Mouse (Mus musculus) naive thymus-derived CD4-positive, alpha-beta T cell, adult 5 months (primary cell): ENCODE measurements around the gene Taf3. TPM values are rescaled to one million over a fixed set of nuclear protein-coding genes. Genes with fewer than 3 reads are reported as not detected.

Experiments used
- polyA plus RNA-seq: library from polyadenylated mRNA; unstranded; fragments of 100-300 nt; shearing (Covaris generic); gene quantifications from one replicate; pipeline ENCODE4 v1.2.1, GENCODE M21; 2017

The Taf3 gene
- polyA plus RNA-seq: 30.4 TPM

GRCm38 (mm10) chr2:10048461-10048860 lies at the start of gene Taf3:
Taf3 (minus strand) TSS chr2:10048596.

GRCm38 (mm10) chr2:10080310-10081010 lies 32.1 kb upstream of the Taf3 start, which contains the start of the genes Atp5c1 and Kin:
Atp5c1 (minus strand) TSS chr2:10080510.
Kin (plus strand) TSS chr2:10080593.

GRCm38 (mm10) chr2:9889651-9890183 lies 158.7 kb downstream of the Taf3 start, which contains the start of gene Gata3:
Gata3 (minus strand) TSS chr2:9890034.

GRCm38 (mm10) chr2:9888913-9889650 lies 159.3 kb downstream of the Taf3 start, which contains the start of gene 9230102O04Rik:
9230102O04Rik (minus strand) TSS chr2:9889540.

GRCm38 (mm10) chr2:9881051-9881591 lies 167.3 kb downstream of the Taf3 start, which contains the start of gene 4930412O13Rik:
4930412O13Rik (plus strand) TSS chr2:9881252.

Other genes starting within 250 kb of the Taf3 start
- gene 4930412O13Rik, start 167.3 kb downstream of the Taf3 start, polyA plus RNA-seq: not detected
- not detected for gene 9230102O04Rik, start 159.1 kb downstream of the Taf3 start, polyA plus RNA-seq
- 39.9 TPM for gene Gata3, start 158.6 kb downstream of the Taf3 start, polyA plus RNA-seq
- gene Atp5c1, start 31.9 kb upstream of the Taf3 start, polyA plus RNA-seq: 334 TPM
- gene Kin, start 32.0 kb upstream of the Taf3 start, polyA plus RNA-seq: 53.2 TPM
- not detected for gene Itih2, start 82.8 kb upstream of the Taf3 start, polyA plus RNA-seq
- 2.7 TPM for gene Itih5, start 105.0 kb upstream of the Taf3 start, polyA plus RNA-seq